Mouse (Mus musculus) stomach, embryonic 14.5 days (tissue): ENCODE data around the gene Ubp1. TPM values are rescaled to one million over a fixed set of nuclear protein-coding genes. Genes with fewer than 3 reads are reported as not detected.
A peak's percentile ranks its signal among the peaks of the same experiment; 100 is the strongest.
"Not testable (repeated sequence)": the region's sequence is repeated elsewhere in the genome, so short reads cannot be mapped to it uniquely, and the experiment has no call there.

Source experiments
- ATAC-seq: fragments of 200-750 bp; cut with Nextera tagmentation; 2 replicates; pipeline ENCODE4 v1.8.0; 2017; ENCODE audit warnings: low read depth, moderate TSS enrichment; ENCODE audit not compliant: insufficient number of reproducible peaks, insufficient read depth, low FRiP score
- H3K27ac ChIP-seq: fragments of 300-500 bp; sonication (generic); 2 replicates; pipeline ENCODE4 v1.5.1; 2014; ENCODE audit warnings: mild to moderate bottlenecking, low read length, moderate library complexity, mixed read lengths
- H3K27me3 ChIP-seq: fragments of 300-500 bp; sonication (generic); 2 replicates; pipeline ENCODE4 v1.6.1; 2014; ENCODE audit warnings: low read length, control low read depth, mixed read lengths; ENCODE audit not compliant: control insufficient read depth, insufficient read depth
- H3K36me3 ChIP-seq: fragments of 300-500 bp; sonication (generic); 2 replicates; pipeline ENCODE4 v1.6.1; 2014; ENCODE audit warnings: mild to moderate bottlenecking, control low read depth, low read length, moderate library complexity, mixed read lengths; ENCODE audit not compliant: control insufficient read depth, insufficient read depth
- H3K4me1 ChIP-seq: fragments of 300-500 bp; sonication (generic); 2 replicates; pipeline ENCODE4 v1.6.1; 2014; ENCODE audit warnings: low read length, control low read depth, mixed read lengths; ENCODE audit not compliant: control insufficient read depth, insufficient read depth
- H3K4me2 ChIP-seq: fragments of 300-500 bp; sonication (generic); replicated peaks from 2 replicates; pipeline ENCODE4 v1.6.1; 2014; ENCODE audit warnings: low read depth, low read length, control low read depth
- H3K4me3 ChIP-seq: fragments of 300-500 bp; sonication (generic); 2 replicates; pipeline ENCODE4 v1.5.1; 2014; ENCODE audit warnings: low read depth, low read length, control low read depth
- H3K9ac ChIP-seq: fragments of 300-500 bp; sonication (generic); replicated peaks from 2 replicates; pipeline ENCODE4 v1.6.1; 2014; ENCODE audit warnings: low read depth, mild to moderate bottlenecking, control low read depth, low read length, moderate library complexity, mixed read lengths
- H3K9me3 ChIP-seq: fragments of 300-500 bp; sonication (generic); 2 replicates; pipeline ENCODE4 v1.6.1; 2016; ENCODE audit warnings: low read depth, low read length, control low read depth; ENCODE audit not compliant: control insufficient read depth
- WGBS: fragments of 180-500 bp; shearing (Covaris S2); extraction: QIAGEN DNeasy Blood & Tissue Kit; methylation state at CpG from one replicate; pipeline ENCODE4 v1.1.7; 2014; 5-methylcytosine and 5-hydroxymethylcytosine counted together
- polyA plus RNA-seq: library from polyadenylated mRNA; unstranded; fragments of >200 nt; fragmentation: Nextera tagmentation; extraction: Ambion mirVana; gene quantifications from 2 replicates; pipeline ENCODE4 v1.2.1, GENCODE M21; 2014

The Ubp1 gene
- 46.2 and 46.6 TPM in 2 replicates for polyA plus RNA-seq

DNA sequence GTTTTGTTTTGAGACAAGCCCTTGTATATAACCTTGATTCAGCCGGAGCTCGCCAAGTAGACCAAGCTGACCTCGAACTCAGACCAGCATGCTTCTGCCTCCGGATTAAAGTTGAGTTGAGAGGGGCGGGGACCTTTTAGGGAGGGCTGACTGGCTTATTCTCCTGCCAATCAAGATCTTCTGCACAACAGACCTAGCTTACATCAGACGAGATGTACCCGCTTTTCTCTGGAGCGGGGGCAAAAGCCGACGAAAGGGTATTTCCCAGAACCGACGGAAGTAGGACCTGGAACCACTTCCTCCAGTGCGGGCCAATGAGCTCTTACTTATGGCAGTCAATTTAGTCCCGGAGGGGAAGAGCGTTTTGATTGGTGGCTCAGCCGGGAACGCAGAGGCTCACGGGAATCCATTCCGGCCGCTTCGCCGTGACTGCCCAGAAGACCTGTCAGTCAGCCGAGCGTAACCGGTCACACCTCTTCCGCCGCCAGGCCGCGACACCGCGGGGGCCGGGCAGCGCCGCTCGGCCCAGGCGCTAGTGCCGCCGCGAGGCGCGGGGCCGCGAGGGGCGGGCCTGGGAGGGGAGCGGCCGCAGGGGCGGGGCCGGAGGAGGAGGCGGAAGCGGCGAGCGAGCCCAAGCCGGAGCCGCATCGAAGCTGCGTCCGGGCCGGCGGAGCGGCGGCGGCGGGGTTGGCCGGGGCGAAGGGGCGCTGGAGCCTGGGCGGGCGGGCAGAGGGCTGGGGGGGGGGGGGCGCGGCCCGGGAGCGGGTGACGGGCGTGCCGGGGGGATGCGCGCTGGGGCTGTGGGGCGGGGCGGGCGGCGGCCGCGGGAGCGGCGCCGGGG lies at the start of gene Ubp1:
TSS of gene Ubp1 (plus strand) at position 401 of the 841 bp plus-strand sequence.
- Histone ChIP-seq H3K4me3 (peak within 1 kb of the TSS; percentile 96), H3K36me3 (no peaks in the 10 kb centered on the region)
- under 1% methylated on average over 64 of the region's 86 CpGs for WGBS

DNA sequence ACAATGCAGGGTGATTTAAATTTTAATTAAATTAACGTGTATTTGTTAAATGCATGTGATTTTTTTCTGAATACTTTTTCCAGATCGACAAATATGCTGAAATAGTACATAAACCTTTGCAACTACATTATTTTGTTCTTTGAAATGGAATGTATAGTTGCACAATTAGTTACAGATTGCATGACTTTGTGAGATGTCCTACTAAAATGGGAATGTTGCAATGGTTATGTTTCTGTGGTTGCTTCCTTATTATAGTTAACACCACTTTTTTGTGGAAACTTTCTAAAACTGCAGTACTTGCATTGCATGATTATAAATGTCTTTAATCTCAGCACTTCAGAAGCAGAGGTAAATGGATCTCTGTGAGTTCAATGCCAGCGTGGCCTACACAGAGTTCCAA lies 35.8 kb upstream of the Ubp1 start:
- peaks cover 14% of the 10 kb centered on the region; the same call in 1 of the 2 replicates for H3K36me3 ChIP-seq
- no peak overlapping the region for H3K9ac ChIP-seq
- ATAC-seq, result no peak
- no peaks in the 10 kb centered on the region for H3K27me3 ChIP-seq
- H3K4me2 ChIP-seq, result no peak overlapping the region
- WGBS, result 94% methylated on average over 3 of the region's 3 CpGs
- no peaks in the 10 kb centered on the region for H3K9me3 ChIP-seq
- H3K4me1 ChIP-seq, result no peaks in the 10 kb centered on the region
- no peak overlapping the region for H3K4me3 ChIP-seq
- H3K27ac ChIP-seq, result no peak overlapping the region

More for the DNA sequence above, at the start of gene Ubp1:
- Histone ChIP-seq H3K9ac (peak within 1 kb of the TSS; percentile 91), H3K27ac (peak within 1 kb of the TSS; percentile 89), H3K4me1 (peaks cover 8% of the 10 kb centered on the region; the same call in 1 of the 2 replicates), H3K4me2 (peak within 1 kb of the TSS; percentile 74), H3K27me3 (no peaks in the 10 kb centered on the region), H3K9me3 (no peaks in the 10 kb centered on the region)
- ATAC-seq, result peak; percentile 98

DNA sequence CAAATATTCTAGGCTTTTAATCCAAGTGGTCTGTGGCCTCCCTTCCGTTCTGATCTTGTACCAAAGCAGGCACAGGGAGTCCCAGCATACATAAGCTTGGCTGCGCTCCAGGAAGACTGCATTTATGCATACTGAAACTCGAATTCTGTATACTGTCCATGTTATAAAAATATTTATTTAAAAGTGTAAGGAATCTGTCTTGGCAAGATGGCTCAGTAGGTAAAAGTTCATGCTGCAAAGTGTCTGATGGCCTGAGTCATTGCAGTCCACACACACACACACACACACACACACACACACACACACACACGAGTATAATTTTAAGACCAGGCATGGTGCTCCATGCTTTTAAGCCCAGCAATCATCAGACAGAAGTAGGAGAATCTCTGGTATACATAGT lies 27.6 kb upstream of the Ubp1 start:
- Histone ChIP-seq H3K27me3 (no peaks in the 10 kb centered on the region), H3K4me1 (no peaks in the 10 kb centered on the region), H3K36me3 (peaks cover 23% of the 10 kb centered on the region), H3K4me3 (no peak overlapping the region), H3K9ac (no peak overlapping the region), H3K4me2 (no peak overlapping the region), H3K27ac (no peak overlapping the region), H3K9me3 (no peaks in the 10 kb centered on the region)
- 54% methylated on average over 4 of the region's 4 CpGs for WGBS
- ATAC-seq, result peak; percentile 49; the same call in 1 of the 2 replicates

DNA sequence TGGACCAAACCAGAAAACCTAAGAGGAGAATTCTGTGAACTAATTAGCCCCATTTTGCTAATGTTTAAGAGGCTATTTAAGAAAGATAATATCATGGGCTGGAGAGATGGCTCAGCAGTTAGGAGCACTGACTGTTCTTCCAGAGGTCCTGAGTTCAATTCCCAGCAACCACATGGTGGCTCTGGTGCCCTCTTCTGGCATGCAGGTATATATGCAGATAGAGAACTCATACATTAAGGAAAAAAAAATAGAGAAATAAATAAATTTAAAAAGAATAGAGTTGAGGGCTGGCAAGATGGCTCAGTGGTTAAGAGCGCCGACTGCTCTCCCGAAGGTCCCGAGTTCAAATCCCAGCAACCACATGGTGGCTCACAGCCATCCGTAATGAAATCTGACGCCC lies 26.4 kb upstream of the Ubp1 start:
- H3K36me3 ChIP-seq, result peaks cover 30% of the 10 kb centered on the region
- not testable (repeated sequence) for H3K9me3 ChIP-seq, ATAC-seq, H3K4me1 ChIP-seq, H3K27me3 ChIP-seq, H3K27ac ChIP-seq, H3K9ac ChIP-seq, H3K4me3 ChIP-seq, H3K4me2 ChIP-seq
- WGBS, result 91% methylated on average over 6 of the region's 6 CpGs

DNA sequence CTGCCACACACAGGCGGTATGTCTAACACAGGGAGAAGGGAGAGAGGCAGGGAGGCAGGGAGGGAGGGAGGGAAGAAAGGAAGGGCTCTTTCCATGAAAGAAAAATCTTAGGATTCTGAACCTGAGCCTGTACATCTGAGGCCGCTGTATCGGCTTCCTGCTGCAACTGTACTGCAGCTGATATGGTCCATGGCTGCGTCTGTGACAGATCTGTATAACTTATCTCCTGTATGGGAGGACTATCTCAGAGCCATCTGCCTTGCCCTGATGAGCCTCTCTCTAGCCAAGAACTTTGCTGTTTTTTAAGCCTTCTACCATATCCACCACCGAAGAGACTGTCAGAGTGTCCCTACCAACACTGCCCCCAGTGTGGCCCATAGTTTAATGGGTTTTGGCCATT lies 14.9 kb upstream of the Ubp1 start:
- no peaks in the 10 kb centered on the region for H3K27me3 ChIP-seq
- H3K27ac ChIP-seq, result no peak overlapping the region
- no peaks in the 10 kb centered on the region for H3K9me3 ChIP-seq
- no peaks in the 10 kb centered on the region for H3K4me1 ChIP-seq
- no peak for ATAC-seq
- no peak overlapping the region for H3K4me3 ChIP-seq
- H3K36me3 ChIP-seq, result peaks cover 15% of the 10 kb centered on the region
- WGBS, result 85% methylated on average over 5 of the region's 5 CpGs
- no peak overlapping the region for H3K9ac ChIP-seq
- H3K4me2 ChIP-seq, result no peak overlapping the region

DNA sequence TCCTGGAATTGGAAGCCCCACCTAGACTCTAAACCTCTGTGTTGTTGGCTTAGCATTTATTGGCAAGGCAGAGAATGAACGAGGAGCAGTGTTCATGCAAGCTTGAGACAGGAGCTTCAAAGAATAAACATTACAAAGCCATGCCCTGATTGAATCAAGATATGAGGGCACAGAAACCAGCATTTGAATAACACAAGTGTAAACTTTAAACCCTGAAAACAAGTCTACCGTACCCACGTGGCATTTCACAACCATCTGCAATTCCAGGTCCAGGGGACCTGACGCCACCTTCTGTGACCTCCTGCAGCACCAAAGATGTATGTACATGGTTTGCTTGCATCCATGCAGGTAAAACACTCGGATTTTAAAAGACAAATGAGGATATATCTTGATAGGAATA lies 8.1 kb upstream of the Ubp1 start:
- no peak for ATAC-seq
- 92% methylated on average over 5 of the region's 5 CpGs for WGBS

DNA sequence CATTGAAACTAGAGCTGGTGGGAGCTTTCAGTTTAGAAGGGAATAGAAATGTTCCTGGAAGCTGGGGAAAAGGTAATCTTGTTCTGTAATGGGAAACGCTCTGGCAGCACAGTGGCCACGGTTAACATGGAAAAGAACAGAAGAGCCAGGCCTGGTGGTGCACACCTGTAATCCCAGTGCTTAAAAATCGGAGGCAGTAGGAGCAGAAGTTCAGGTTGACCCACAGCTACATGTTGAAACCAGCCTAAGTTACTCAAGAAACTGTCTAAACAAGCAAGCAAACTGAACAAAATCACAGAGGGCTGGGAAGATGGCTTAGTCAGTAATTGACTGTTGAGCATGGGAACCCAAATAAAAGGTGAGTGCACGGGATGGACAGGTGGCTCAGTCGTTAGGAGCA lies 5.9 kb upstream of the Ubp1 start:
- no peaks in the 10 kb centered on the region for H3K9me3 ChIP-seq
- ATAC-seq, result no peak
- H3K27me3 ChIP-seq, result no peaks in the 10 kb centered on the region
- H3K4me2 ChIP-seq, result no peak overlapping the region
- no peak overlapping the region for H3K9ac ChIP-seq
- H3K4me1 ChIP-seq, result no peaks in the 10 kb centered on the region
- no peak overlapping the region for H3K4me3 ChIP-seq
- 83% methylated on average over 5 of the region's 5 CpGs for WGBS
- H3K27ac ChIP-seq, result no peak overlapping the region
- no peaks in the 10 kb centered on the region for H3K36me3 ChIP-seq

More for the DNA sequence above, 8.1 kb upstream of the Ubp1 start:
- no peaks in the 10 kb centered on the region for H3K4me1 ChIP-seq
- H3K27ac ChIP-seq, result no peak overlapping the region
- H3K9me3 ChIP-seq, result no peaks in the 10 kb centered on the region
- no peak overlapping the region for H3K9ac ChIP-seq
- no peaks in the 10 kb centered on the region; the same call in 1 of the 2 replicates for H3K36me3 ChIP-seq
- H3K4me3 ChIP-seq, result no peak overlapping the region
- H3K27me3 ChIP-seq, result no peaks in the 10 kb centered on the region
- no peak overlapping the region for H3K4me2 ChIP-seq

DNA sequence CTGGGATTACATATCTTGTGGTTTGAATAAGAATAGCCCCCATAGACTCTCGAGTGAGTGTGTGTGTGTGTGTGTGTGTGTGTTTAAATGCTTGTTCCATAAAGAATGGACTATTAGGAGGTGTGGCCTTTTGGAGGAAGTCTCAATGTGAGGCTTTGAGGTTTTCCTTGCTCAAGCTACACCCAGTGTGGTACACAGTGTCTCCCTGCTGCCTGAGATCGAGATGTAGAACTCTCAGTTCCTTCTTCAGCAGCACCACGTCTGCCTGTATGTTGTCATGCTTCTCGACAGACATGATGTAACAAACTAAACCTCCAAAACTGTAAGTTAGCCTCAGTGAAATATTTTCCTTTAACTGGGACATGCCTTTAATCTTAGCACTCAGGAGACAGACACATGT lies 2.1 kb upstream of the Ubp1 start:
- Histone ChIP-seq H3K36me3 (no peaks in the 10 kb centered on the region), H3K4me1 (peaks cover 8% of the 10 kb centered on the region; the same call in 1 of the 2 replicates), H3K27me3 (no peaks in the 10 kb centered on the region), H3K9me3 (no peaks in the 10 kb centered on the region), H3K9ac (no peak overlapping the region), H3K27ac (no peak overlapping the region), H3K4me2 (no peak overlapping the region), H3K4me3 (no peak overlapping the region)
- 88% methylated on average over 4 of the region's 4 CpGs for WGBS
- no peak for ATAC-seq
